ENCODE assay signal across 19 mouse cellular contexts in the genomic region with DNA sequence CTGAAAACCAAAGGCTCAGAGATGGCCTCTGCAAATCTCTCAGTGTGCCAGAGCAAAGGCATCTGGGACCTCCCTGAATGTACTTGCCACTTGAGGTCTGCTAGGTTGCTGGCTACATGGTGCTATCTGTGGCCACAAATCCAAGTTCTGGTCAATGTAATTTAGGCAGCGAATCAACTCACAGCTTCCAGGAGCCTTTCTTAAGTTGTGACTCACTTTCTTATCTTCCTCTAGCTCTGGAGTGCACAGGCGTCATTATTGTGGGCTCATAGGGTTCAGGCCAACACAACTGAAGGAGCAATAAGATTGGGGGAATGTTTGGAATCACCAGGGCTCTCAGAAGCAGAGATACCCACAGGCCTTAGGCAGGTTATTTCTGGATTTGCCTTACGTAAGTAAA.
"Had no signal": no experiment of that assay in that cellular context is flagged by ENCODE, and none has a peak within 500 bp of the region (broad histone marks: within the 10 kb centered on the region; RNA-seq: fewer than 3 reads in every experiment).

No protein-coding gene starts in this region.

- H3K27me3 ChIP-seq: limb, embryonic 15.5 days; midbrain, embryonic 15.5 days; neural tube, embryonic 12.5 days; neural tube, embryonic 15.5 days had no signal

- H3K4me1 ChIP-seq: limb, embryonic 12.5 days; midbrain, embryonic 12.5 days; neural tube, embryonic 12.5 days had no signal

- H3K9ac ChIP-seq: limb, embryonic 12.5 days; limb, embryonic 15.5 days; liver, embryonic 14.5 days; liver, postnatal 0 days; lung, embryonic 14.5 days; midbrain, embryonic 12.5 days; midbrain, embryonic 15.5 days; neural tube, embryonic 12.5 days; neural tube, embryonic 15.5 days had no signal

- H3K4me3 ChIP-seq: limb, embryonic 12.5 days; limb, embryonic 15.5 days; midbrain, embryonic 12.5 days; midbrain, embryonic 15.5 days; neural tube, embryonic 12.5 days; neural tube, embryonic 15.5 days had no signal

- ATAC-seq: liver, postnatal 0 days; lung, postnatal 0 days; midbrain, embryonic 15.5 days had no signal

- H3K4me2 ChIP-seq: limb, embryonic 12.5 days; limb, embryonic 15.5 days; liver, embryonic 11.5 days; lung, embryonic 14.5 days; midbrain, embryonic 12.5 days; midbrain, embryonic 15.5 days; neural tube, embryonic 12.5 days; neural tube, embryonic 15.5 days had no signal

- H3K27ac ChIP-seq: limb, embryonic 12.5 days; limb, embryonic 15.5 days; liver, embryonic 14.5 days; macrophage; midbrain, embryonic 12.5 days; midbrain, embryonic 15.5 days; neural tube, embryonic 12.5 days; neural tube, embryonic 15.5 days; stomach, postnatal 0 days had no signal

- DNase-seq: kidney, postnatal 36 days; left cerebral cortex, postnatal 4 days; liver, postnatal 0 days; right cerebral cortex, adult 18-20 months; thymus, adult 2 months; thymus, postnatal 14 days; thymus, postnatal 4 days had no signal

- H3K9me3 ChIP-seq: limb, embryonic 12.5 days; limb, embryonic 15.5 days; midbrain, embryonic 12.5 days; midbrain, embryonic 15.5 days; neural tube, embryonic 12.5 days; neural tube, embryonic 15.5 days had no signal

- H3K36me3 ChIP-seq: limb, embryonic 12.5 days; limb, embryonic 15.5 days; midbrain, embryonic 12.5 days; midbrain, embryonic 15.5 days; neural tube, embryonic 12.5 days; neural tube, embryonic 15.5 days had no signal
